Mouse (Mus musculus): ENCODE data around the gene 2310030G06Rik. TPM values are rescaled to one million over a fixed set of nuclear protein-coding genes. Genes with fewer than 3 reads are reported as not detected.

Gene 2310030G06Rik
- total and polyA plus RNA-seq, 3 experiments = not detected

Other genes with a start within 250 kb of the 2310030G06Rik start
- gene Pts, start 217.8 kb downstream of the 2310030G06Rik start, total RNA-seq (2012; rRNA removed) = 24.4 and 24.6 TPM in 2 replicates
- 10 to 100 TPM in 1 of 2 experiments, not detected in 1; 24.6 TPM for gene Pts, start 217.8 kb downstream of the 2310030G06Rik start, polyA plus RNA-seq (2012; ENCODE audit: insufficient read depth in 1 of 2, insufficient read length in 2 of 2, low read depth in 1 of 2, low replicate concordance in 2 of 2, missing spikeins in 1 of 2)
- not detected in 2 replicates for gene Il18, start 191.7 kb downstream of the 2310030G06Rik start, total RNA-seq (2012; rRNA removed)
- gene Il18, start 191.7 kb downstream of the 2310030G06Rik start, polyA plus RNA-seq (2012; ENCODE audit: insufficient read depth in 1 of 2, insufficient read length in 2 of 2, low read depth in 1 of 2, low replicate concordance in 2 of 2, missing spikeins in 1 of 2) = not detected
- 0.07 TPM in 1 of 2 replicates, not detected in the other for gene Bco2, start 191.4 kb downstream of the 2310030G06Rik start, total RNA-seq (2012; rRNA removed)
- gene Bco2, start 191.4 kb downstream of the 2310030G06Rik start, polyA plus RNA-seq (2012; ENCODE audit: insufficient read depth in 1 of 2, insufficient read length in 2 of 2, low read depth in 1 of 2, low replicate concordance in 2 of 2, missing spikeins in 1 of 2) = under 1 TPM in 1 of 2 experiments, not detected in 1; 0.07 TPM
- not detected in 2 replicates for gene Tex12, start 185.2 kb downstream of the 2310030G06Rik start, total RNA-seq (2012; rRNA removed)
- gene Tex12, start 185.2 kb downstream of the 2310030G06Rik start, polyA plus RNA-seq (2012; ENCODE audit: insufficient read depth in 1 of 2, insufficient read length in 2 of 2, low read depth in 1 of 2, low replicate concordance in 2 of 2, missing spikeins in 1 of 2) = not detected
- 312 and 340 TPM in 2 replicates for gene Sdhd, start 142.7 kb downstream of the 2310030G06Rik start, total RNA-seq (2012; rRNA removed)
- 100 to 1,000 TPM in 1 of 2 experiments, not detected in 1; 375 TPM for gene Sdhd, start 142.7 kb downstream of the 2310030G06Rik start, polyA plus RNA-seq (2012; ENCODE audit: insufficient read depth in 1 of 2, insufficient read length in 2 of 2, low read depth in 1 of 2, low replicate concordance in 2 of 2, missing spikeins in 1 of 2)
- gene Timm8b, start 142.6 kb downstream of the 2310030G06Rik start, total RNA-seq (2012; rRNA removed) = 227 and 247 TPM in 2 replicates
- 100 to 1,000 TPM in 1 of 2 experiments, not detected in 1; 129 TPM for gene Timm8b, start 142.6 kb downstream of the 2310030G06Rik start, polyA plus RNA-seq (2012; ENCODE audit: insufficient read depth in 1 of 2, insufficient read length in 2 of 2, low read depth in 1 of 2, low replicate concordance in 2 of 2, missing spikeins in 1 of 2)
- 4.9 and 5.3 TPM in 2 replicates for gene Pih1d2, start 129.2 kb downstream of the 2310030G06Rik start, total RNA-seq (2012; rRNA removed)
- gene Pih1d2, start 129.2 kb downstream of the 2310030G06Rik start, polyA plus RNA-seq (2012; ENCODE audit: insufficient read depth in 1 of 2, insufficient read length in 2 of 2, low read depth in 1 of 2, low replicate concordance in 2 of 2, missing spikeins in 1 of 2) = 1 to 10 TPM in 1 of 2 experiments, not detected in 1; 4.6 TPM
- 8.7 and 10.4 TPM in 2 replicates for gene Nkapd1, start 129.1 kb downstream of the 2310030G06Rik start, total RNA-seq (2012; rRNA removed)
- 10 to 100 TPM in 1 of 2 experiments, not detected in 1; 20.2 TPM for gene Nkapd1, start 129.1 kb downstream of the 2310030G06Rik start, polyA plus RNA-seq (2012; ENCODE audit: insufficient read depth in 1 of 2, insufficient read length in 2 of 2, low read depth in 1 of 2, low replicate concordance in 2 of 2, missing spikeins in 1 of 2)
- 52.2 and 71.7 TPM in 2 replicates for gene Dlat, start 86.8 kb downstream of the 2310030G06Rik start, total RNA-seq (2012; rRNA removed)
- gene Dlat, start 86.8 kb downstream of the 2310030G06Rik start, polyA plus RNA-seq (2012; ENCODE audit: insufficient read depth in 1 of 2, insufficient read length in 2 of 2, low read depth in 1 of 2, low replicate concordance in 2 of 2, missing spikeins in 1 of 2) = 10 to 100 TPM in 1 of 2 experiments, not detected in 1; 77.4 TPM
- gene Dixdc1, start 7.0 kb downstream of the 2310030G06Rik start, total RNA-seq (2012; rRNA removed) = not detected in 2 replicates
- under 1 TPM in 1 of 2 experiments, not detected in 1; 0.07 TPM for gene Dixdc1, start 7.0 kb downstream of the 2310030G06Rik start, polyA plus RNA-seq (2012; ENCODE audit: insufficient read depth in 1 of 2, insufficient read length in 2 of 2, low read depth in 1 of 2, low replicate concordance in 2 of 2, missing spikeins in 1 of 2)
- gene Cryab, start 4.8 kb upstream of the 2310030G06Rik start, total RNA-seq (2012; rRNA removed) = not detected in 2 replicates
- not detected for gene Cryab, start 4.8 kb upstream of the 2310030G06Rik start, polyA plus RNA-seq (2012; ENCODE audit: insufficient read depth in 1 of 2, insufficient read length in 2 of 2, low read depth in 1 of 2, low replicate concordance in 2 of 2, missing spikeins in 1 of 2)
- gene Hspb2, start 5.8 kb upstream of the 2310030G06Rik start, total RNA-seq (2012; rRNA removed) = not detected in 2 replicates
- not detected for gene Hspb2, start 5.8 kb upstream of the 2310030G06Rik start, polyA plus RNA-seq (2012; ENCODE audit: insufficient read depth in 1 of 2, insufficient read length in 2 of 2, low read depth in 1 of 2, low replicate concordance in 2 of 2, missing spikeins in 1 of 2)
- gene Fdxacb1, start 21.7 kb upstream of the 2310030G06Rik start, total RNA-seq (2012; rRNA removed) = 6.1 and 6.5 TPM in 2 replicates
- 1 to 10 TPM in 1 of 2 experiments, not detected in 1; 9.7 TPM for gene Fdxacb1, start 21.7 kb upstream of the 2310030G06Rik start, polyA plus RNA-seq (2012; ENCODE audit: insufficient read depth in 1 of 2, insufficient read length in 2 of 2, low read depth in 1 of 2, low replicate concordance in 2 of 2, missing spikeins in 1 of 2)
- 23.3 and 24.0 TPM in 2 replicates for gene Alg9, start 28.5 kb upstream of the 2310030G06Rik start, total RNA-seq (2012; rRNA removed)
- gene Alg9, start 28.5 kb upstream of the 2310030G06Rik start, polyA plus RNA-seq (2012; ENCODE audit: insufficient read depth in 1 of 2, insufficient read length in 2 of 2, low read depth in 1 of 2, low replicate concordance in 2 of 2, missing spikeins in 1 of 2) = 10 to 100 TPM in 1 of 2 experiments, not detected in 1; 46.7 TPM
- gene 1110032A03Rik, start 29.0 kb upstream of the 2310030G06Rik start, total RNA-seq (2012; rRNA removed) = 7.1 and 9.2 TPM in 2 replicates
- gene 1110032A03Rik, start 29.0 kb upstream of the 2310030G06Rik start, polyA plus RNA-seq (2012; ENCODE audit: insufficient read depth in 1 of 2, insufficient read length in 2 of 2, low read depth in 1 of 2, low replicate concordance in 2 of 2, missing spikeins in 1 of 2) = 10 to 100 TPM in 1 of 2 experiments, not detected in 1; 12.8 TPM
- 65.0 and 67.6 TPM in 2 replicates for gene Ppp2r1b, start 98.8 kb upstream of the 2310030G06Rik start, total RNA-seq (2012; rRNA removed)
- 100 to 1,000 TPM in 1 of 2 experiments, not detected in 1; 101 TPM for gene Ppp2r1b, start 98.8 kb upstream of the 2310030G06Rik start, polyA plus RNA-seq (2012; ENCODE audit: insufficient read depth in 1 of 2, insufficient read length in 2 of 2, low read depth in 1 of 2, low replicate concordance in 2 of 2, missing spikeins in 1 of 2)

Data from MEL (cell line).